Mouse (Mus musculus): ENCODE measurements around the gene Tenm2.

GRCm38 (mm10) chr11:36256747-36257146 is 979.0 kb downstream of the Tenm2 start:
- TF ChIP-seq CTCF (IDR thresholded peaks at IDR 0.05; ENCODE audit: low read depth, low read length) (no peak), POLR2A (IDR thresholded peaks at IDR 0.05; ENCODE audit: borderline replicate concordance, low read depth, low read length) (no peak)

Measured in bone marrow macrophage, adult 2 months (primary cell).